ENCODE assay signal across 14 mouse cellular contexts in the genomic region with DNA sequence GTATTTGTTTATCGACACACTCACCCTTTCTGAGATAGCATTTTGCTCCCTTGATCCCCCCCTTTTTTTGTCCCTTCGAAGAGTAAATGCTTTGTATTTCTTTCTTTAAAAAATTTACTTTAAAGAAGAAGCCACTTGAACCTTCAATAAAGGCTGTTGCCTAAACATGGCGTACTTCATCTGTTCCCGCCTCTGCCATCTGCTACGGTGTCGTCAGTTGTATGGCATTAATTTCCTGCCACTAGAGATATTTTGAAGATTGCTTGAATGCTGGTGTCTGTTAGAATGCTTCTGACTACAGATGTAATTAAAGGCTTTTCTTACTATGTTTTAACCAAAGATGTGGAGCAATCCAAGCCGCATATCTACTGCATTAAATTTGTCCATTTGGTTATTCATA.
"Had no signal": no experiment of that assay in that cellular context is flagged by ENCODE, and none has a peak within 500 bp of the region (broad histone marks: within the 10 kb centered on the region; RNA-seq: fewer than 3 reads in every experiment).

No protein-coding gene starts in this region.

- H3K4me1 ChIP-seq: kidney, embryonic 15.5 days; liver, embryonic 13.5 days had no signal

- H3K9me3 ChIP-seq: kidney, embryonic 15.5 days; liver, embryonic 13.5 days had no signal

- H3K27me3 ChIP-seq: kidney, embryonic 15.5 days; liver, embryonic 13.5 days had no signal

- H3K9ac ChIP-seq: kidney, embryonic 15.5 days; liver, embryonic 13.5 days had no signal

- H3K36me3 ChIP-seq: kidney, embryonic 15.5 days; liver, embryonic 13.5 days had no signal

- H3K27ac ChIP-seq: kidney, embryonic 15.5 days; liver, embryonic 13.5 days; stomach, postnatal 0 days had no signal

- H3K4me2 ChIP-seq: kidney, embryonic 15.5 days; liver, embryonic 13.5 days; midbrain, embryonic 11.5 days had no signal

- DNase-seq: kidney, adult 2 months; kidney, postnatal 10 days; kidney, postnatal 36 days; liver, embryonic 13.5 days; lung, adult 2 months; lung, postnatal 14 days; lung, postnatal 4 days; midbrain, embryonic 14.5 days; thymus, adult 2 months; thymus, postnatal 14 days; thymus, postnatal 4 days had no signal

- H3K4me3 ChIP-seq: kidney, embryonic 15.5 days; liver, embryonic 13.5 days had no signal
